Mouse (Mus musculus) kidney, embryonic 16.5 days (tissue): ENCODE data around the gene Pdhx. TPM values are rescaled to one million over a fixed set of nuclear protein-coding genes. Genes with fewer than 3 reads are reported as not detected.

Source experiments
- ATAC-seq: fragments of 200-750 bp; cut with Nextera tagmentation; 2 replicates; pipeline ENCODE4 v1.8.0; 2017; ENCODE audit warnings: moderate TSS enrichment; ENCODE audit not compliant: low FRiP score, low TSS enrichment
- H3K27ac ChIP-seq: fragments of 300-500 bp; sonication (generic); 2 replicates; pipeline ENCODE4 v1.5.1; 2014; ENCODE audit warnings: low read length
- H3K27me3 ChIP-seq: fragments of 300-500 bp; sonication (generic); 2 replicates; pipeline ENCODE4 v1.6.1; 2014; ENCODE audit warnings: low read length, control low read depth, mixed read lengths; ENCODE audit not compliant: insufficient read depth
- H3K36me3 ChIP-seq: fragments of 300-500 bp; sonication (generic); 2 replicates; pipeline ENCODE4 v1.6.1; 2014; ENCODE audit warnings: low read length, control low read depth, mixed read lengths; ENCODE audit not compliant: insufficient read depth
- H3K4me1 ChIP-seq: fragments of 300-500 bp; sonication (generic); 2 replicates; pipeline ENCODE4 v1.6.1; 2014; ENCODE audit warnings: low read length, control low read depth, mixed read lengths; ENCODE audit not compliant: insufficient read depth
- H3K4me2 ChIP-seq: fragments of 300-500 bp; sonication (generic); replicated peaks from 2 replicates; pipeline ENCODE4 v1.6.1; 2014; ENCODE audit warnings: low read depth, low read length
- H3K4me3 ChIP-seq: fragments of 300-500 bp; sonication (generic); 2 replicates; pipeline ENCODE4 v1.5.1; 2014; ENCODE audit warnings: mild to moderate bottlenecking, low read length
- H3K9ac ChIP-seq: fragments of 300-500 bp; sonication (generic); replicated peaks from 2 replicates; pipeline ENCODE4 v1.6.1; 2014; ENCODE audit warnings: low read length
- H3K9me3 ChIP-seq: fragments of 300-500 bp; sonication (generic); 2 replicates; pipeline ENCODE4 v1.6.1; 2016; ENCODE audit warnings: low read length, control low read depth
- WGBS: fragments of 180-500 bp; shearing (Covaris S2); extraction: QIAGEN DNeasy Blood & Tissue Kit; methylation state at CpG from one replicate; pipeline ENCODE4 v1.1.7; 2014; 5-methylcytosine and 5-hydroxymethylcytosine counted together
- polyA plus RNA-seq: library from polyadenylated mRNA; unstranded; fragments of >200 nt; fragmentation: Nextera tagmentation; extraction: Ambion mirVana; gene quantifications from 2 replicates; pipeline ENCODE4 v1.2.1, GENCODE M21; 2015

Gene Pdhx
- polyA plus RNA-seq, 1 experiment from 2014 or later = 46.7 TPM

DNA sequence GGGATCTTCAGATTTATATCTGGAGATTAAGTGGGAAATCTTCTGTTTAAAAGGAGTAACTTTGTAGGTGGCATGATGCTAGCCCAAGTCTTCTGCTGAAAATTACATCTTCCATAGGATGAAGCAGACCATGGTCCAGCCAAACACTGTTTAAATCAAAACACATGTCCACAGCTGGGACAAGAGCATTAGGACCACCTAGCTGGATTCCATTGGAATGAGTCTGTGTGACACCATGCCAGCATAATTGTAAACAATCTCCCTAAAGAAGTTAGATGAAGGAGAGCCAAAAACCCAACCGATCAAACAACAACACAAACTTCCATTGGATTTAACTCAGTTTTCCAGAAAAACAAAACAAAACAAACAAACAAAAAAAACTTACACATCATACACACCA lies 75.4 kb downstream of the Pdhx start:
- Histone ChIP-seq H3K36me3 (no peaks in the 10 kb centered on the region), H3K4me3 (no peak overlapping the region), H3K9me3 (no peaks in the 10 kb centered on the region), H3K9ac (no peak overlapping the region), H3K27me3 (no peaks in the 10 kb centered on the region), H3K4me1 (no peaks in the 10 kb centered on the region), H3K4me2 (no peak overlapping the region), H3K27ac (no peak overlapping the region)
- 75% methylated on average over 1 of the region's 1 CpGs for WGBS
- no peak for ATAC-seq

GRCm38 (mm10) chr2:102993841-102994607 lies 79.3 kb downstream of the Pdhx start:
- no peak overlapping the region for H3K4me2 ChIP-seq
- no peaks in the 10 kb centered on the region for H3K4me1 ChIP-seq
- no peak overlapping the region for H3K27ac ChIP-seq
- no peaks in the 10 kb centered on the region for H3K9me3 ChIP-seq
- ATAC-seq = no peak
- 92% methylated on average over 3 of the region's 3 CpGs for WGBS
- H3K36me3 ChIP-seq = no peaks in the 10 kb centered on the region
- no peak overlapping the region for H3K4me3 ChIP-seq
- H3K9ac ChIP-seq = no peak overlapping the region
- H3K27me3 ChIP-seq = no peaks in the 10 kb centered on the region

DNA sequence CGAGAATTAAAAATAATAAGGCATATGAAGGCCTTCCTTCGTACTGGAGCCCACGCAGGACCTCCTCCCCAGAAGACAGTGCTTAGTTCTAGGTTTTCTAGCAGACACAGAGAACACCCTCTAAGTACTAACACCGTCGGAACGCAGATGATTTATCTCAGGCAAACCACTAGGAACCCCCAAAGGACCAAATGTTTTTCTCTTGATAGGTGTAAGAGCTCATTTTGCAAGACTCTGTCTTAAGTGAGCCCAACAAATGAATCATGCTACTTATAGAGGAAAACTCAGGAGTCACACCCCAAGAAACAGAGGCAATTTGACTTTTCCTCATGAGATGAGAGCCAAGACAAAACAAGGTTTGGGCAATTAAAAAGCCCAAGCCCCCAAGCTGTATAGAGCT lies 80.9 kb downstream of the Pdhx start:
- no peak overlapping the region for H3K9ac ChIP-seq
- no peaks in the 10 kb centered on the region for H3K27me3 ChIP-seq
- H3K9me3 ChIP-seq = no peaks in the 10 kb centered on the region
- H3K4me3 ChIP-seq = no peak overlapping the region
- H3K27ac ChIP-seq = no peak overlapping the region
- no peaks in the 10 kb centered on the region for H3K4me1 ChIP-seq
- ATAC-seq = no peak
- H3K36me3 ChIP-seq = no peaks in the 10 kb centered on the region
- WGBS = 76% methylated on average over 6 of the region's 6 CpGs
- H3K4me2 ChIP-seq = no peak overlapping the region

- 39% methylated on average over 2 of the region's 2 CpGs for WGBS
- Histone ChIP-seq H3K27me3 (no peaks in the 10 kb centered on the region), H3K36me3 (no peaks in the 10 kb centered on the region), H3K27ac (no peak overlapping the region), H3K9me3 (no peaks in the 10 kb centered on the region), H3K4me3 (no peak overlapping the region), H3K9ac (no peak overlapping the region), H3K4me1 (no peaks in the 10 kb centered on the region), H3K4me2 (no peak overlapping the region)
- ATAC-seq = no peak
These were observed 83.0 kb downstream of the Pdhx start for GRCm38 (mm10) chr2:102990301-102990702.

DNA sequence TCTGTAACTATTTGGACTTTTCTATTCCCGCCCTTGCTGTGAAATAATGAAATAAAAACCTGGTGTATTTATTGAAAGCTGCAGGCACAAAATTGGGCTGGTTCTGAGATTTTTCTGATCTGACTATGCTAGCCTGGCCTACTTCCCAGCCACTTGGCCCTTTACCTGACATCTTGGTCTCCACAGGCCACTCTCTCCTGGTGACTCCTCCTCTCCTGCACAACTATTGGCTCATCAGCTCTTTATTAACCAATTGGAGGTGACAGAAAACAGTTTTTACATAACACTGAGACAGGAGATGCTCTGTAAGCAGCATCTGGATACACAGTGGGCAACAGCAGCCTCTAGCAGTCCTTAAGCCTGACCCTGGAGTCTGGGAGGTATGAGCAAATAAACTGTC lies 83.9 kb downstream of the Pdhx start:
- no peaks in the 10 kb centered on the region for H3K9me3 ChIP-seq
- no peaks in the 10 kb centered on the region for H3K27me3 ChIP-seq
- H3K36me3 ChIP-seq = no peaks in the 10 kb centered on the region
- no peaks in the 10 kb centered on the region for H3K4me1 ChIP-seq
- WGBS = 92% methylated on average over 1 of the region's 1 CpGs
- no peak overlapping the region for H3K27ac ChIP-seq
- H3K4me2 ChIP-seq = no peak overlapping the region
- no peak overlapping the region for H3K4me3 ChIP-seq
- H3K9ac ChIP-seq = no peak overlapping the region
- no peak for ATAC-seq

GRCm38 (mm10) chr2:102987708-102988010 lies 85.7 kb downstream of the Pdhx start:
- Histone ChIP-seq H3K9me3 (no peaks in the 10 kb centered on the region), H3K27ac (no peak overlapping the region), H3K27me3 (no peaks in the 10 kb centered on the region), H3K4me1 (no peaks in the 10 kb centered on the region), H3K4me2 (no peak overlapping the region), H3K36me3 (no peaks in the 10 kb centered on the region), H3K4me3 (no peak overlapping the region), H3K9ac (no peak overlapping the region)
- 93% methylated on average over 4 of the region's 4 CpGs for WGBS
- no peak for ATAC-seq

- no peaks in the 10 kb centered on the region for H3K27me3 ChIP-seq
- no peak for ATAC-seq
- WGBS = 82% methylated on average over 6 of the region's 6 CpGs
- H3K4me2 ChIP-seq = no peak overlapping the region
- no peaks in the 10 kb centered on the region for H3K36me3 ChIP-seq
- H3K4me3 ChIP-seq = no peak overlapping the region
- H3K27ac ChIP-seq = no peak overlapping the region
- no peaks in the 10 kb centered on the region for H3K9me3 ChIP-seq
- no peaks in the 10 kb centered on the region for H3K4me1 ChIP-seq
- H3K9ac ChIP-seq = no peak overlapping the region
These were observed 86.2 kb downstream of the Pdhx start for GRCm38 (mm10) chr2:102986964-102987707.

GRCm38 (mm10) chr2:102986424-102986823 lies 86.9 kb downstream of the Pdhx start:
- H3K27ac ChIP-seq = no peak overlapping the region
- no peaks in the 10 kb centered on the region for H3K9me3 ChIP-seq
- H3K27me3 ChIP-seq = no peaks in the 10 kb centered on the region
- WGBS = 78% methylated on average over 3 of the region's 3 CpGs
- ATAC-seq = no peak
- no peaks in the 10 kb centered on the region for H3K4me1 ChIP-seq
- H3K36me3 ChIP-seq = no peaks in the 10 kb centered on the region
- no peak overlapping the region for H3K4me3 ChIP-seq
- no peak overlapping the region for H3K4me2 ChIP-seq
- H3K9ac ChIP-seq = no peak overlapping the region

GRCm38 (mm10) chr2:102982822-102983221 lies 90.5 kb downstream of the Pdhx start:
- H3K9ac ChIP-seq = no peak overlapping the region
- H3K4me1 ChIP-seq = no peaks in the 10 kb centered on the region
- H3K4me3 ChIP-seq = no peak overlapping the region
- no peak overlapping the region for H3K4me2 ChIP-seq
- no peak overlapping the region for H3K27ac ChIP-seq
- no peak for ATAC-seq
- no peaks in the 10 kb centered on the region for H3K27me3 ChIP-seq
- WGBS = 77% methylated on average over 2 of the region's 2 CpGs
- H3K36me3 ChIP-seq = no peaks in the 10 kb centered on the region
- H3K9me3 ChIP-seq = no peaks in the 10 kb centered on the region
